Mouse (Mus musculus) retina, embryonic 14.5 days (tissue): ENCODE results near the gene Olfr141.

Experiments used
- DNase-seq: peaks from one replicate; pipeline ENCODE4 v3.0.0-alpha.2; 2015; ENCODE audit warnings: low spot score

Olfr141 gene

GRCm38 (mm10) chr2:86809918-86810317 is at the start of gene Olfr141:
Gene Olfr141 (minus strand): TSS chr2:86810018.
- DNase-seq: no peak

GRCm38 (mm10) chr2:86851596-86851995 is 41.8 kb upstream of the Olfr141 start, which contains the start of gene Olfr1095:
Gene Olfr1095 (minus strand): TSS chr2:86851696.
- no peak for DNase-seq

GRCm38 (mm10) chr2:86824363-86824762 is 14.5 kb upstream of the Olfr141 start, which contains the start of gene Olfr1094:
Gene Olfr1094 (plus strand): TSS chr2:86824663.
- DNase-seq: no peak

GRCm38 (mm10) chr2:86782179-86782578 is 27.6 kb downstream of the Olfr141 start, which contains the start of gene Olfr1093:
Gene Olfr1093 (plus strand): TSS chr2:86782479.
- no peak for DNase-seq

GRCm38 (mm10) chr2:86761050-86761449 is 48.8 kb downstream of the Olfr141 start:
- no peak for DNase-seq

- DNase-seq: no peak
These were observed 50.9 kb downstream of the Olfr141 start, which contains the start of gene Olfr1090 for GRCm38 (mm10) chr2:86758893-86759292. Gene Olfr1090 (minus strand): TSS chr2:86758993.
